Comparison of ENCODE assay signal across 27 mouse cellular contexts in genomic region chr3:131134003-131134402, GRCm38 (mm10). TPM values are rescaled to one million over a fixed set of nuclear protein-coding genes. Genes with fewer than 3 reads are reported as not detected.
DNase-seq lines count a peak whose midpoint lies in the region; ATAC-seq and TF ChIP-seq lines count a peak whose summit lies in the region.
"Had no signal": no experiment of that assay in that cellular context is flagged by ENCODE, and none has a peak within 500 bp of the region (broad histone marks: within the 10 kb centered on the region; RNA-seq: fewer than 3 reads in every experiment).

No protein-coding gene starts in this region.

- no peaks in the 10 kb centered on the region for H3K9me3 ChIP-seq in forebrain, embryonic 10.5 days
- H3K9me3 ChIP-seq in forebrain, embryonic 14.5 days (replicated peaks; ENCODE audit: control insufficient read depth, low read length), result no peaks in the 10 kb centered on the region
- no peaks in the 10 kb centered on the region for H3K9me3 ChIP-seq in kidney, embryonic 14.5 days (ENCODE audit: control insufficient read depth, low read length)
- no peaks in the 10 kb centered on the region for H3K9me3 ChIP-seq in embryonic facial prominence, embryonic 14.5 days (ENCODE audit: control insufficient read depth, low read length)
- no peaks in the 10 kb centered on the region for H3K9me3 ChIP-seq in midbrain, embryonic 16.5 days (replicated peaks; ENCODE audit: control insufficient read depth, low read length, poor library complexity, severe bottlenecking)
- no peaks in the 10 kb centered on the region for H3K9me3 ChIP-seq in liver, postnatal 0 days (ENCODE audit: low read length)
- H3K9me3 ChIP-seq: limb, embryonic 15.5 days; lung, embryonic 15.5 days; megakaryocyte, embryonic 14.5 days; neural tube, embryonic 13.5 days had no signal

- H3K27ac ChIP-seq in forebrain, embryonic 10.5 days, result 0 out of 2 replicates have a peak overlapping the region, but pooled peaks have one; percentile 73
- no peak overlapping the region for H3K27ac ChIP-seq in forebrain, embryonic 14.5 days (ENCODE audit: low read depth, low read length)
- no peak overlapping the region for H3K27ac ChIP-seq in kidney, embryonic 14.5 days (ENCODE audit: low read depth, low read length)
- no peak overlapping the region for H3K27ac ChIP-seq in embryonic facial prominence, embryonic 14.5 days (replicated peaks; ENCODE audit: low read depth, low read length)
- 0 out of 2 replicates have a peak overlapping the region, but pooled peaks have one; percentile 26 for H3K27ac ChIP-seq in midbrain, embryonic 16.5 days (ENCODE audit: low read length)
- no peak overlapping the region for H3K27ac ChIP-seq in liver, postnatal 0 days (ENCODE audit: low read depth)
- H3K27ac ChIP-seq: gastrocnemius, adult 2 months; heart, adult 2 months; left cerebral cortex, adult 2 months; limb, embryonic 15.5 days; liver, embryonic 14.5 days; lung, embryonic 15.5 days; neural tube, embryonic 13.5 days; stomach, postnatal 0 days had no signal

- no peaks in the 10 kb centered on the region for H3K27me3 ChIP-seq in forebrain, embryonic 10.5 days (ENCODE audit: poor library complexity, severe bottlenecking)
- H3K27me3 ChIP-seq in forebrain, embryonic 14.5 days (replicated peaks; ENCODE audit: control insufficient read depth, insufficient read depth, low read length), result no peaks in the 10 kb centered on the region
- H3K27me3 ChIP-seq in kidney, embryonic 14.5 days (ENCODE audit: control insufficient read depth, insufficient read depth, low read length), result no peaks in the 10 kb centered on the region
- no peaks in the 10 kb centered on the region for H3K27me3 ChIP-seq in embryonic facial prominence, embryonic 14.5 days (replicated peaks; ENCODE audit: control insufficient read depth, insufficient read depth, low read length)
- H3K27me3 ChIP-seq in midbrain, embryonic 16.5 days (ENCODE audit: control insufficient read depth, insufficient read depth, low read depth, low read length), result no peaks in the 10 kb centered on the region
- H3K27me3 ChIP-seq in liver, postnatal 0 days (ENCODE audit: insufficient read depth, low read length), result no peaks in the 10 kb centered on the region
- H3K27me3 ChIP-seq: limb, embryonic 15.5 days; lung, embryonic 15.5 days had no signal

- H3K4me3 ChIP-seq in forebrain, embryonic 10.5 days, result no peak overlapping the region
- H3K4me3 ChIP-seq in forebrain, embryonic 14.5 days (ENCODE audit: low read depth, low read length), result no peak overlapping the region
- H3K4me3 ChIP-seq in kidney, embryonic 14.5 days (ENCODE audit: low read length), result no peak overlapping the region
- H3K4me3 ChIP-seq in embryonic facial prominence, embryonic 14.5 days (ENCODE audit: low read depth, low read length), result no peak overlapping the region
- no peak overlapping the region for H3K4me3 ChIP-seq in midbrain, embryonic 16.5 days (ENCODE audit: low read depth, low read length)
- no peak overlapping the region for H3K4me3 ChIP-seq in liver, postnatal 0 days (ENCODE audit: low read depth, low read length)
- H3K4me3 ChIP-seq: gastrocnemius, adult 2 months; heart, adult 2 months; left cerebral cortex, adult 2 months; limb, embryonic 15.5 days; lung, embryonic 15.5 days; megakaryocyte, embryonic 14.5 days; neural tube, embryonic 13.5 days had no signal

- H3K36me3 ChIP-seq in forebrain, embryonic 10.5 days (replicated peaks), result peaks cover 29% of the 10 kb centered on the region
- H3K36me3 ChIP-seq in forebrain, embryonic 14.5 days (ENCODE audit: control insufficient read depth, insufficient read depth, low read length), result no peaks in the 10 kb centered on the region
- H3K36me3 ChIP-seq in kidney, embryonic 14.5 days (ENCODE audit: control insufficient read depth, insufficient read depth, low read length), result no peaks in the 10 kb centered on the region
- H3K36me3 ChIP-seq in embryonic facial prominence, embryonic 14.5 days (ENCODE audit: control insufficient read depth, insufficient read depth, low read length), result no peaks in the 10 kb centered on the region
- H3K36me3 ChIP-seq in midbrain, embryonic 16.5 days (ENCODE audit: control insufficient read depth, insufficient read depth, low read length), result no peaks in the 10 kb centered on the region
- H3K36me3 ChIP-seq in liver, postnatal 0 days (replicated peaks; ENCODE audit: insufficient read depth, low read length), result no peaks in the 10 kb centered on the region
- H3K36me3 ChIP-seq: limb, embryonic 15.5 days; lung, embryonic 15.5 days; neural tube, embryonic 13.5 days had no signal

- H3K4me1 ChIP-seq in forebrain, embryonic 10.5 days, result peaks cover 54% of the 10 kb centered on the region
- peaks cover 38% of the 10 kb centered on the region for H3K4me1 ChIP-seq in forebrain, embryonic 14.5 days (ENCODE audit: control insufficient read depth, insufficient read depth, low read length)
- H3K4me1 ChIP-seq in kidney, embryonic 14.5 days (ENCODE audit: control insufficient read depth, insufficient read depth, low read length), result peaks cover 20% of the 10 kb centered on the region
- H3K4me1 ChIP-seq in embryonic facial prominence, embryonic 14.5 days (ENCODE audit: control insufficient read depth, insufficient read depth, low read length), result peaks cover 33% of the 10 kb centered on the region
- H3K4me1 ChIP-seq in midbrain, embryonic 16.5 days (ENCODE audit: control insufficient read depth, insufficient read depth, low read length), result peaks cover 46% of the 10 kb centered on the region
- no peaks in the 10 kb centered on the region for H3K4me1 ChIP-seq in liver, postnatal 0 days (ENCODE audit: insufficient read depth)
- H3K4me1 ChIP-seq: megakaryocyte, embryonic 14.5 days had no signal

- no peak overlapping the region for H3K4me2 ChIP-seq in forebrain, embryonic 14.5 days (ENCODE audit: low read length)
- no peak overlapping the region for H3K4me2 ChIP-seq in kidney, embryonic 14.5 days (replicated peaks; ENCODE audit: low read depth, low read length)
- H3K4me2 ChIP-seq in embryonic facial prominence, embryonic 14.5 days (ENCODE audit: low read depth, low read length), result no peak overlapping the region
- peak overlapping the region; percentile 19 for H3K4me2 ChIP-seq in midbrain, embryonic 16.5 days (ENCODE audit: low read length)
- H3K4me2 ChIP-seq in liver, postnatal 0 days (ENCODE audit: low read depth, low read length), result no peak overlapping the region
- H3K4me2 ChIP-seq: limb, embryonic 15.5 days; lung, embryonic 15.5 days; neural tube, embryonic 13.5 days had no signal

- TF ChIP-seq CTCF in liver, postnatal 0 days (IDR thresholded peaks at IDR 0.05; ENCODE audit: low read depth), result no peak

- WGBS in forebrain, embryonic 10.5 days, result 67% methylated on average over 9 of the region's 9 CpGs
- 56% methylated on average over 9 of the region's 9 CpGs for WGBS in forebrain, embryonic 14.5 days
- 68% methylated on average over 9 of the region's 9 CpGs for WGBS in kidney, embryonic 14.5 days
- WGBS in embryonic facial prominence, embryonic 14.5 days, result 65% methylated on average over 9 of the region's 9 CpGs
- 30% methylated on average over 9 of the region's 9 CpGs for WGBS in midbrain, embryonic 16.5 days
- WGBS in liver, postnatal 0 days (ENCODE audit: insufficient replicate concordance), result 62% methylated on average over 9 of the region's 9 CpGs

- H3K9ac ChIP-seq in forebrain, embryonic 14.5 days (ENCODE audit: low read length), result no peak overlapping the region
- H3K9ac ChIP-seq in kidney, embryonic 14.5 days (ENCODE audit: low read depth, low read length), result no peak overlapping the region
- no peak overlapping the region for H3K9ac ChIP-seq in embryonic facial prominence, embryonic 14.5 days (ENCODE audit: low read depth, low read length)
- H3K9ac ChIP-seq in midbrain, embryonic 16.5 days (ENCODE audit: low read depth, low read length), result 0 out of 2 replicates have a peak overlapping the region, but pooled peaks have one; percentile 26
- no peak overlapping the region for H3K9ac ChIP-seq in liver, postnatal 0 days (replicated peaks)
- H3K9ac ChIP-seq: limb, embryonic 15.5 days; liver, embryonic 14.5 days; lung, embryonic 15.5 days; neural tube, embryonic 13.5 days had no signal

- no peak for TF ChIP-seq EP300 in liver, postnatal 0 days (IDR thresholded peaks at IDR 0.05; ENCODE audit: low read depth)

- no peak for ATAC-seq in forebrain, embryonic 14.5 days
- peak; percentile 33; the same call in 1 of the 2 replicates for ATAC-seq in kidney, embryonic 14.5 days (ENCODE audit: low FRiP score, low TSS enrichment)
- ATAC-seq in embryonic facial prominence, embryonic 14.5 days (ENCODE audit: low read depth), result peak; percentile 62; the same call in 1 of the 2 replicates
- peak; percentile 52; the same call in 1 of the 2 replicates for ATAC-seq in midbrain, embryonic 16.5 days
- ATAC-seq in liver, postnatal 0 days, result no peak
- ATAC-seq: activated CD4-positive, CD25-positive, alpha-beta regulatory T cell, adult 4 months had no signal

- no peak for DNase-seq in forebrain, embryonic 10.5 days (ENCODE audit: extremely low spot score, low spot score)
- no peak for DNase-seq in forebrain, embryonic 14.5 days (ENCODE audit: low spot score)
- DNase-seq in kidney, postnatal 10 days, result no peak
- DNase-seq in embryonic facial prominence, embryonic 14.5 days (ENCODE audit: low spot score), result no peak
- DNase-seq in gastrocnemius, postnatal 10 days, result no peak
- DNase-seq in liver, postnatal 0 days, result no peak
- DNase-seq: adrenal gland, postnatal 10 days; cerebellum, adult 2 months; cerebellum, postnatal 25 days; embryo, embryonic 11 days; gastrocnemius, adult 2 months; heart, adult 2 months; kidney, adult 11 months; lung, postnatal 36 days; right cerebral cortex, postnatal 14 days; thymus, adult 2 months; thymus, postnatal 4 days had no signal

RNA-seq across cellular contexts. Expression of gene Lef1, which starts 23.7 kb away (rescaled TPM):
- polyA plus RNA-seq in forebrain, embryonic 10.5 days (2016; fragmentation: Nextera tagmentation; extraction: Ambion mirVana), result 48.3 and 50.7 TPM in 2 replicates
- polyA plus RNA-seq in forebrain, embryonic 14.5 days (2014; fragmentation: Nextera tagmentation; extraction: Ambion mirVana), result 15.6 and 16.5 TPM in 2 replicates
- 31.9 and 32.1 TPM in 2 replicates for polyA plus RNA-seq in kidney, embryonic 14.5 days (2014; fragmentation: Nextera tagmentation; extraction: Ambion mirVana)
- polyA plus RNA-seq in embryonic facial prominence, embryonic 14.5 days (2014; fragmentation: Nextera tagmentation; extraction: Ambion mirVana), result 25.9 and 32.2 TPM in 2 replicates
- polyA plus RNA-seq in midbrain, embryonic 16.5 days (2015; fragmentation: Nextera tagmentation; extraction: Ambion mirVana), result 67.6 and 81.3 TPM in 2 replicates
- total RNA-seq in gastrocnemius, postnatal 10 days (2021), result 1 to 10 TPM in 1 of 2 experiments, under 1 TPM in 1; 0.28 to 1.1 TPM
- polyA plus RNA-seq in liver, postnatal 0 days (2015; fragmentation: Nextera tagmentation; extraction: Ambion mirVana), result 2.0 and 2.2 TPM in 2 replicates

Comparison
In these comparisons a context has a peak if more than half of its experiments do, and no peak if none do; other contexts are left out.
1. H3K27ac ChIP-seq: peak in forebrain, embryonic 10.5 days (single experiment) and midbrain, embryonic 16.5 days (single experiment); none in forebrain, embryonic 14.5 days (single experiment), kidney, embryonic 14.5 days (single experiment), embryonic facial prominence, embryonic 14.5 days (single experiment) and liver, postnatal 0 days (single experiment).
2. ATAC-seq: peak in kidney, embryonic 14.5 days (single experiment), embryonic facial prominence, embryonic 14.5 days (single experiment) and midbrain, embryonic 16.5 days (single experiment); none in forebrain, embryonic 14.5 days (single experiment) and liver, postnatal 0 days (single experiment).